Mouse (Mus musculus) 3134 (cell line): ENCODE data around the gene C2cd4d.
A peak's percentile ranks its signal among the peaks of the same experiment; 100 is the strongest.

Experiments used
- DNase-seq: peaks from one replicate; pipeline ENCODE4 v3.0.0-alpha.2; 2011; ENCODE audit warnings: low spot score; ENCODE audit not compliant: insufficient read length; ENCODE audit errors: extremely low read depth

The C2cd4d gene

DNA sequence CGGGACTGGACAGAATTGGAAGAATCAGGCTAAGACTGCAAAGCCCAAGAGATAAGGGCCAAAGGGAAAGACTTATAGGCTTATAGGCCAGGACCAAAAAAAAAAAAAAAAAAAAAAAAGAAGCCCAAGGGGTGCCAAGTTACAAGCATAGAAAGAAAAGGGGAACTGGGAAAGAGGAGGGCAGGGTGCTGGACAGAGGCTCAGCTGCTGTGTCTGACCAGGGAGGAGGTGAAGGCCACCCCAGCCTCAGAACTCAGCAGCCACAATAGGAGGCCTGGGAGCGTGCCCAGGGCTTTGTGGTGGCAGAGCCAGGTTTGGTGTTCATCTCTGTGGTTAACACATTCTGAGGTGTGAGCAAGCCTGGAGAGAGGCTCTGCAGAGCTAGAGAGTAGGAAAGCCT, 12.9 kb downstream of the C2cd4d start:
- peak; percentile 28 for DNase-seq

DNA sequence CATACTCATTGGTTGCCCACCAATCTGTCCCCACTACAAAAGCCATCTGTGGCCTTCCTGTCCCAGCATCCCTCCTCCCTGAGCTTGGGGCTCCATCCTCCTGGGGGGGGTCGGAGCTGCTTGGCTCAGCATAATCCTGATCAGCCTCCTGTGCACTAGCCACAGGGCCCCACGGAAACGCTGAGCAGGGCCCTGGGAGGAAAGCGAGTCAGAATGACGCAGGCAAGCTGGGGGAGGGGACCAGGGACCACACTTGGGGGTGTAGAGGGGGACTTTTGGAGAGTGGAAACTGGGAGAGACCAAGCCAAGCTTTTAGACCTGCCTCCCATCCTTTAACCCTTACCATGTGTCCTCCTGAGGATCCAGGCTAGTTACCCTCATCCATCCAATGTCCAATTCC, 13.6 kb downstream of the C2cd4d start:
- DNase-seq: no peak

DNA sequence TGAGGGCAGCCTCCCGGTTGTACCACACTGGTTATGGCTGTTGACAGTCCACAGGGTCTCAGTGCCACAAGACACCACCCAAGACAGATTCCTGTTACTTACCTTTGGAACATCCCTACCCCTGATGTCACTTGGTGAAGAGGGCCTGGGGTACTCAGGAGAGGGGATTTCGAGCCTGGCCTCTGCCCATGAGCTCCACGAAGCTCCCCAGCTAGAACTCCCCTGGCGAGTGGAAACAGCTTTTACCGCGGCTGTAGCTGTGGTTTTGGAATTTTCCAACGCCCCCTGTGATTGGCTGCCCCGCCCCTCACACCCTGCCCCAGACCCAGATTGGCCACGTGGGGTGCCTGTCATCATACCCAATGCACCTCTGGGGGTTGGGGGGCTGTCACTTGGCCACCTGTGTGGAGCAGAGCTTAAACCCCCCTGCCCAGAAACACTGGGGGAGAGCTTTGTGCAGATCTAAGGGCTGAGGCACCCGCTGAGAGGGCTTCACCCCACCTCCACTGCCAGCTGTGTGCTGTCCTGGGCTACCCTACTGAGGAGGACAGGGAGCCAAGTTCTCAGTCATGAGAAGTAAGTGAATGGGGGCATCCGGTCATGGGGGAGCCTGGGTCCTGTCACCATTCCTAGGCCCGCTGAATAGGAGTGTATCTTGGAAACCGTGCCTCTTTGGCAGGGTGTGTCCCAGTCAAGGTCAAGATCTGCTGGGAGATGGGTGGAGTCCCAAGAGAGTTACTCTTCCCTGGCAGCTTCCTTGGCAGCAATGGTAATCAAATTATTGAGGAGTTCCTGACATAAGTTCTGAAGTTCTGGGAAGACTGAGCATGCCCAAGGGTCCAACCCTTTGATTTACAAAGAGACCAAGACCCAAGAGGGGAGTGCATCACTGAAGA, 15.0 kb downstream of the C2cd4d start:
- no peak for DNase-seq

DNA sequence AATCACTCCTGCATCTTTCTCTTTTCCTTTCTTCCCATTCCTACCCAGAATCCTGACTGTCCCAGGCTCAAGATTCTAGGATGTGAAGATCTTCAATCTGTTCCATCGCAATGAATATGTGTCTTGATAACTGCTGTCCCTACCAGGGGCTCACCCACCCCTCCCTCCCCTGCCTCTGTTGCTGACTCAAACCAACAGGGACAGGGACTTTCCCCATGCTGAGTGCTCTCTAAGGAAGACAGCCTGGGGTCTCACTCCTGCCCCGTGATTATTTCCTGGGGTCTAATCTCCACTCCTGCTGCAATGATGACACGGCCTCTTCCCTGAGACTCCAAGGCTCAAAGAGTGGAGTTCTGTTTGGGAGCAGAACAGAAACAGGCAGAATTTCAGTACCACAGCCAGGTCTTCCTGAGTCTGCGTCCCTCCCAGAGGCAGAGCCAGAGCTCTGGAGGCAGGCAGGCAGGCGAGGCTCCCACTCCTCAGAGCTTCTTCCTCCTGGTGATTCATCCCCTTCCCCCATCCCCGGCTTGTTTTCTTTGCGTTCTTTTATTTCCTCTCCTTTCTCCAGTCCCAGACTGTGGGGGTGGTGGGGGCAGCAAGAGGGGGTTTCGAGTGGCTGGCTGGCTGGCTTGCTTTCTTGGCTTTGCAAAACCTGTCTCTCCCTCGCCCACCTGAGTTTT, 17.7 kb downstream of the C2cd4d start:
- DNase-seq: no peak

DNA sequence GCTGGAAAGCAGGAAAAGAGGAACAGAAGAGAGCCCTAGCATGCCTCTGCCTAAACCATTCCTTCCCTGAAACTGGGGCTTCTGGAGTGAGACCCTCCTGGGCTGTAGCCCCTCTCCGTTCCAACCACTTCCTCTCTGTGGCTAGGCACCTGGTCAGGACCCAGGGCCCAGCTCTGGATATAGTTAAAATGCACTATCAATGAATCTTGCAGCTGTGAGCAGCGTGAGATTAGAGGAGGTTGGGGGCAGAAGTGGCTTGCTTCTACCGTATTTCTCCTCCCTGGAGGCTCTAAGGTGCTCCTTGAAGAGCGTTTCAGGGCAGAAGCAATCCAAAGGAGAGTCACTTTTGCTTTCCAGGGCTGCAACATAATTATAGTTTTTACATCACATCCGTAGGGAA, 20.1 kb downstream of the C2cd4d start:
- no peak for DNase-seq

DNA sequence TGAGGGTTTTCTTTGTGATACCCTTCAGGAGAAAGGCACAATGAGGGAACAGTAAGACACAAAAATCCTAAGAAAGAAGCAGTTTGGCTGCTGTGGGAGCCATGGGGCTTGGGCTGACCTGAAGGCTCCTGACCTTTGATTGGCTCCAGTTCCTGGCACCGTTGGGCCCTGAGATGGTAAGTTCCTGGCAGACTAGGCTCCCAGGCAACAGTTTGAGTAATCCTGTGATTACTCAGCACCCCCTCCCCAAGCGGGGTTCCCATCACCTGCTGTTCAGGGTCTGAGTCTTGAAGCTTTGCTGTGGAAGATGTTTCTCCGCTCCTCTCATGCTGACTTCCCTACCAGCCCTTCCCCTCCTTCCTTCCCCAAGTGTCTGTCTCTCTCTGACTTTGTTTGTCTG, 21.2 kb downstream of the C2cd4d start:
- no peak for DNase-seq

DNA sequence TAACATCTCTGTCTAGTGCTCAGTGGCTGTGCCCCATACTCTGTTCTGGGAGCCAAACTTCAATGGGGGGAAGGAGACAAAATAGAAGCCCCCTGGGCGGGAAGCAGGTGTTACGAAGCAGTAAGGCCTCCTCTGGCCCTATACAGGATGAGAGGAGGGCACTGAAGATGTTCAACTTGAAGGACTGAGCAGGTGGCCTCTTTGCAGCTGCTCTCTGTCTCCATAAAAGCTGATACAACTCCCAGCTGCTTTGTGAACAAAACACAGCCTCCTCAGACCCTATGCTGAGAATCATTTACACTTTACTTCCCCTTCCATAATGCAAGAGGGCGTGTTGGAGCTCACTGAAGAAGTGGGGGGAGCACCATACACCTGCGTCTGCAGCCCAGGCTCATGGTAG, 24.4 kb downstream of the C2cd4d start:
- no peak for DNase-seq

DNA sequence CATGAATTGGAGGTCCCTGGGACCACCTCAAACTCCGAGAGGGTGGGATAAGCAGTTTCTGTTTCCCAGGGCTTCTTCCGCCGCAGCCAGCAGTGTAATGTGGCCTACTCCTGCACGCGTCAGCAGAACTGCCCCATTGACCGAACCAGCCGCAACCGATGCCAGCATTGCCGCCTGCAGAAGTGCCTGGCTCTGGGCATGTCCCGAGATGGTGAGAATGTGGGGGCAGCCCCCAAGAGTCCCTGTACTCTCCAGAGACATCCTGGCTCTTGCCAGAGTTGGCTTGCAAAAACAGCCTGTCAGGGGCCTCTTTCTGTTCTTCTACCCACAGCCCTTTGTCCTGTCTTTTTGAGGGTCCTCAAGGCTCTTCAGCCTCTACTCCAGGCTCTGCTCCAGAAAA, 25.2 kb downstream of the C2cd4d start:
- DNase-seq: no peak

DNA sequence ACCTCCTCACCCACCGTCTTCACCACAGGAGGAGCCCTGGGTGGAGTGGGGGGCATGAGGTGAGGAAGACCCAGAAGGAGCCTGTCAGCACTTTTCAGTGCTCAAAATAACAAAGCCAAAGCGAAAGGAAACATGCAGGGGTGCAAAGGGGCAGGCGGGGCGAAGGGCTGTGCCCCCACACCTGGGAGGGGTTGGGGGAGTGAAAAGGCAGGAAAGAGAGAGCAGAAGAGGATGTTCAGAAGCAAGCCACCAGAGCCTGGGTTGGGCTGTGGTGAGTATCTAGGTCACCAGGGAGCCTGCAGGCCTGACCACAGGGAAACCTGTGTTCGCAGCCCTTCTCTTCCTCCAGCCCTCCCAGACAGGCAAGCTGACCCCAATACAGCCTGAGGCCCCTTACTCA, 25.8 kb downstream of the C2cd4d start:
- no peak for DNase-seq

DNA sequence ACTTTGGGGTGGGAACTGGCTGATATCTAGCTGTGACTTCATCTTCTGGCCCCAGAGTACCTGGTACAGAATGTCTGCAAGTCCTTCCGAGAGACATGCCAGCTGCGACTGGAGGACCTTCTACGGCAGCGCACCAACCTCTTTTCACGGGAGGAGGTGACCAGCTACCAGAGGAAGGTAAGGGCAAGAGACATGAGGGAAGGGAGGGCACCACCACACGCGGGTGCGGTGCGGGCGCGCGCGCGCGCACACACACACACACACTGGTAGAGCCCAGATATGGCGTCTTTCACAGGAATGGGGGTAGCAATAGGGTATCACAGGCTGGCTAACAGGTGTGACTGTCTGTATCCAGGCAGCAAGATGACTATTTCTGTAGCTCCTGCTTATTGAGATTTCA, 27.2 kb downstream of the C2cd4d start:
- no peak for DNase-seq

DNA sequence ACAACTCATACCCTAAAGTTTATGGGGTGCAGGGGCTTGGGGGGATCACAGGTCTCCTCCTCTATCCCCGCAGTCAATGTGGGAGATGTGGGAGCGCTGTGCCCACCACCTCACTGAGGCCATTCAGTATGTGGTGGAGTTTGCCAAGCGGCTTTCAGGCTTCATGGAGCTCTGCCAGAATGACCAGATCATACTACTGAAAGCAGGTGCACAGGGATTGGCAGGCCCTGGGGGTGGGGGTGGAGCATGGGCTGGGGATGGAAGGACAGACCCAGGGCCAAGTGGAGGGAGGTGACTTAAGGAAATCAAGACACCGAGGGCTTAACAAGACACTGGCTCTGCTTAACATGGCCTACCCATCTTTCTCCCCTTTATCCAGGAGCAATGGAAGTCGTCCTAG, 28.8 kb downstream of the C2cd4d start:
- no peak for DNase-seq

DNA sequence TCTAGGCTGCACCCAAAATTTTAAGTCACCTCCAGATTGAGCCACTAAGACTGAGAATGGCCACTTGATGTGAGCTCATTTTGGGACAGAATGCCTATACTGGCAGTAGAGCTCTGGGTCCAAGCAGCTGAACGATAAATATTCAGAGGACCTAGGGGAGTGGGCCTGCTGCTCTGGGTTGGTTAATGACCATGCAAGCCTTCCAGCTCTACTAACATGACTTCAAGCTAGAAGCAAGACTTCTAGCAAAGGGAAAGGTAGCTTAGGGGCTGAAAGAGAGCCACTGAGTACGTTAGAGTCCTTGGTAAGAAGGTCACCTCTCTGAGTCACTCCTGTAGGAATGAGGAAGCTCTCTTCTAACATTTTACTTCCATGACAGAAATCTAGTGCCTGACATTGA, 29.9 kb downstream of the C2cd4d start:
- DNase-seq: no peak

DNA sequence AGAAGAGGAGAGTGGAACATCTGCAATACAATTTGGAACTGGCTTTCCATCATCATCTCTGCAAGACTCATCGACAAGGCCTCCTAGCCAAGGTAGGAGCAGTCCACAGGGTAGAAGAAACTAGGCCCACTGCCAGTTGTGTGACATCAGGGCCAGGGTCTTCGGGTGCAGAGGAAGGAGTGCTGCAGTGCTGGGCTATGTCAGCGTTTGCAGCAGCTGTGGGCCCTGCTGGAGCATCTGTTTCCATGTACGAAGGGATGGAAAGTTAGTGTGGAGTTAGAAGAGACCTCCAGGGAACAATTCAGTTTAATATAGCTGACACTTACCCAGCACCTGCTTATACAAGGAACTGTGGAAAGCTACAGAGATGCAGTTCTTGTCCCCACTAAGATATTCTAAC, 30.8 kb downstream of the C2cd4d start:
- DNase-seq: no peak

DNA sequence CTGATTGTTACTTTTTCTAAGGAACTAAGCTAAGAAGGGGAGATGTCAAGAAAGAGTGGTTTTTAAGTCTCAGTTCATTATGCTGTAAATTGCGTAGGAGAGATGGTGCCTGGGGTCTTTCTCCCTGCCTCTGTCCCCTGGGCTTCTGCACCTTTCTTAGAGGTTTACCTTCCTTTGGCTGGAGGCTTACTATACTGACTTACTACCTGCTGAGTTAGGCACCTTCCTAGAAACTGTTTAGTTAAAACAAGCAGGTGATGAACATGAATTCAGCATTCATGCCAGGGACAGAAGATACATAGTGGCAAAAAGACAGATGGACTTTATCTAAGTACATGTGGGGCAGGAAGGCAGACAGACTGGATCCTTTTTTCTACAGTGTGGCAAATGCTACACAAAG, 34.1 kb downstream of the C2cd4d start:
- DNase-seq: no peak

DNA sequence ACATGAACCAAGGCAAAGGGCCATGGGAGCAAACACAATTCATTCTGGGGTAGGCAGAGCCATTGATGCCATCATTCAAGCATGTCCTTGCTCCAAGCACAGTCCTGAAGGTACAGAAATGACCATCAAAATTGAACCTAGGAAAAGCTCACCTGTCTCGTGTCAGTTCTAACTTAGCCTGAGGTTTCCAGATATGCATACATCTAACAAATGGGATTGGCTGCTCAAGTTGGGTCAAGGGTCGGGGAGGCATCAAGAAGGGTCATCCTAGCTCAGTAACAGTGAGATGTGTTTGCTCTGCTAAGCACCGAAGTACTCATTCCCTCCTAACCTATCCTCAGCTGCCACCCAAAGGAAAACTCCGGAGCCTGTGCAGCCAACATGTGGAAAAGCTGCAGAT, 34.6 kb downstream of the C2cd4d start:
- no peak for DNase-seq

DNA sequence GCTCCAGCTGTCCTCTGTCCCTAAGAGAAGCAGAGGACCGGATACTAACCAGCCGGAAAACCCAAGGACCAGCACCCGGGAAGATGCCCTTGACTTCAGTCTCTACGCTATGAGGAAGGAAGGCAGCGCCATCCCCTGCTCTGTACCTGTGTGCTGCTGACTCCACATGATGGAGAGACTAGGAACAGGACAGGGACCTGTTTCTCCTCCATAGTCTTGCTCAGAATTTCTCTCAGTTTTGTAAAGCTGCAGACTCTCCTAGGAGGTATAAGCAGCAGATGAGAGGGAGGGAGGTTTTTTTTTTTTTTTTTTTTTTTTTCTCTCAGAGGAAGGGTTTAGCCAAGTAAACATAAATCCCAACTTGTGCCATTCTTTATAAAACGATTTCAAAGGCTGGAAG, 36.0 kb downstream of the C2cd4d start, which contains the start of gene Lingo4:
TSS of gene Lingo4 (plus strand) at position 301 of the 400 bp plus-strand sequence.
- no peak for DNase-seq

DNA sequence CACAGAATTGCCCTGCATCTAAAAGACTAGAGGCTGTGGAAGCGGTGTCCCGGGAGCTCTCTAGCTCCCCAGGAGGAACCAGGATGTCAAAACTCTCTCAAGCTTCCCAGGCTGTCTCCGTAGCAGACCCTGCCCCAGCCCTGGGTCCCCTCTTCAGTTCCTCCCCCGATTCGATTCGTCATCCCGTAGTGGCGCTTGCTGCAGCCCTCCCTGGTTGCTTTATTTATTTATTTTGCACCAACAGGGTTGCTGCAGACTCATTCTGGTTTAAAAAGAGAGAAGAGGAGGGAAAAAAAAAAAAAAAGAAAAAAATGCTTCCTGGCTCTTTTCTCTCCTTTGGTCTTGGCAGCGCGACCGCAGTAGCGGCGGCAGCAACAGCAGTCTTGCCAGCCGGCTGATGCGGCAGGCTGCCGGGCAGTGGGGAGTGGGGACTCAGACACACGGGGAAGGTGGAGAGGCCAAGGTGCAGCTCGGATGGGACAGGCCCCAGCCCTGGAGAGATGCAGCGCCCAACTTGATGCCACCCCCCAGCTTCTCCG, 36.8 kb downstream of the C2cd4d start:
- DNase-seq: no peak

DNA sequence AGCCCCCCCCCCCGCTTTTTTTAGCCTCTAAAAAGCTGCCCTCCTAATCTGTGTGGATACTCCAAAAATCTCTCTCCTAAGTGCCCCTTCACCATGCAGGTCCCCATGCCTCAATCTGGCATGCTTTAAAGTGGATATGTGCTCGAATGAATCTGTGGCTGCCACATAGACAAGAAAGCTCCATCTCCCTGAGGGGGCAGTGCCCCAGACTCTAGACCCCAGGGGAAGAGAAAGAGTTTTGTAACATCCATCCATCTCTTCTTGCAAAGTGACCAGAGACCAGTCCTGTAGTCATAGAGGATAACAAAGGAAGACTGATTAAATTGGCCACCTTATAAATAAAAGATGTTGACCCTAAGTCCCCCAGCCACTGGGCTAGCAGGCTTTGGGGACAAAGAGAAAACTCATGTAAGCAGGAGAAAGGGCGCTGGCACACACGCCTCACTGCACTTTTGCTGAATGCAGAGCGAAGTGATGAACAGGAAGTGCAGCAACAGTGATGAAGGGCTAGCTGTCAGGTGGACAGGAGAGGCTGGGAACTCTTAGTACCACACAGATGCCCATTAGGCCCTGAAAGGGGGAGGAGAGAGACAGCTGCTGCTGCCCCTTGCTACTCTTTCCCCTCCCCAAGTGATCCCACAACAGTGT, 37.5 kb downstream of the C2cd4d start:
- DNase-seq: no peak

DNA sequence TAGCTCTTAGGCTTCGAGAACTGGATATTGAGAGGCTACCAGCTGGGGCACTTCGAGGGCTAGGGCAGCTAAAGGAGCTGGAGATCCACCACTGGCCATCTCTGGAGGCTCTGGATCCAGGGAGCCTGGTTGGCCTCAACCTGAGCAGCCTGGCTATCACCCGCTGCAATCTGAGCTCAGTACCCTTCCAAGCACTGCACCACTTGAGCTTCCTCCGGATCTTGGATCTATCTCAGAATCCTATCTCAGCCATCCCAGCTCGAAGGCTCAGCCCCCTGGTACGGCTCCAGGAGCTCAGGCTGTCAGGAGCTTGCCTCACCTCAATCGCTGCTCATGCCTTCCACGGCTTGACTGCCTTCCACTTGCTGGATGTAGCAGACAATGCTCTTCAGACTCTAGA, 40.2 kb downstream of the C2cd4d start:
- DNase-seq: no peak

DNA sequence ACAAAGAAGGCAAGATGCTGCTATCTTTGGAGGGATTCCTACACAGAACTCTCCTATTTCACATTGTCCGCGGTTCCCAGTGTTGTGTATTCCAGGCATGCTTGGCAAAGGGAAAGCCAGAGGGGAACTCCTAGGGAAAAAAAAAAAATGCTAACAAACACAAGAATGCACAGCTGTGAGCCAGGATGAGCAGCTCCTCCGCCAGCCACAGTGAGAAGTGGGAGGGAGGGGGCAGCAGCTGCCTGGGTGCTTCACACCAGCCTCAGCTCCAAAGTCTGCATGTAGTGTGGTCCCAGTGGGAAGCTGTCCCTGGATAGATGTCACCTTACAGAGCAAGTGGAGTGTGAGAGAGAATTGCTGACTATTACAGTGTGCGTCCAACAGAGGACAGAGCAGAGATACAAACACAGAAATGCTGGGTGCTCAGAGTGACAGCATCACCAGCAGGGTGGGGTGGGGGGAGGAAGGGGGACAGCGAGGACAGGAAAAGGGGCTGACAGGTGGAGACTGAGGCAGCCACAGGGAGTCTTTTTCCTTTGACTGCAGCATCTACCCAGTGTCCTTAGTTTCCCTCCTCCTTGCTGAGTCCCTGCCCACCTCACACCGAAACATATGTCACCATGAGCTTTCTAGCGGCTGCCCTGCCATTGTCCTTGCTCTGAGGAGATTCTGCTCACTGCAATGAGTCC, 42.3 kb downstream of the C2cd4d start:
- no peak for DNase-seq

DNA sequence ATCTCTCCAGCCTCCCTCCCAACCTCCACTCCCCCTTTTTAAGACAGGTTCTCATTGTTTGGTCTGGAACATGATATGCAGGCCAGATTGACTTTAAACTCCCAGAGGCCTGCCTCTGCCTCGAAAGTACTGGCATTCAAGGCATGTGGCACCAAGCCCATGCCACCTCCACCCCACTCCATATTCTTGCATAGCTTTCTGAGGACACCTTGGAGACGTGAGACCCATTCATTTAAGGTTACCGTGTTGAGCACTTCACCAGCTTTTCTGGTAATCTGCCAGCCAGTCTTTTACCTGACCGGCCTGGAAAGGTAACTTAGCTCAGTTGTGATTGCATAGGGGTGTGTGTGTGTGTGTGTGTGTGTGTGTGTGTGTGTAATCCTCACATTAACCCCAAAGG, 43.3 kb downstream of the C2cd4d start:
- DNase-seq: no peak
